Mouse (Mus musculus): Measurements from ENCODE around the gene Pgap2. TPM values are rescaled to one million over a fixed set of nuclear protein-coding genes. Genes with fewer than 3 reads are reported as not detected.

The Pgap2 gene
- total and polyA plus RNA-seq, 3 experiments: 21.1 to 91.1 TPM; not detected in 1

DNA sequence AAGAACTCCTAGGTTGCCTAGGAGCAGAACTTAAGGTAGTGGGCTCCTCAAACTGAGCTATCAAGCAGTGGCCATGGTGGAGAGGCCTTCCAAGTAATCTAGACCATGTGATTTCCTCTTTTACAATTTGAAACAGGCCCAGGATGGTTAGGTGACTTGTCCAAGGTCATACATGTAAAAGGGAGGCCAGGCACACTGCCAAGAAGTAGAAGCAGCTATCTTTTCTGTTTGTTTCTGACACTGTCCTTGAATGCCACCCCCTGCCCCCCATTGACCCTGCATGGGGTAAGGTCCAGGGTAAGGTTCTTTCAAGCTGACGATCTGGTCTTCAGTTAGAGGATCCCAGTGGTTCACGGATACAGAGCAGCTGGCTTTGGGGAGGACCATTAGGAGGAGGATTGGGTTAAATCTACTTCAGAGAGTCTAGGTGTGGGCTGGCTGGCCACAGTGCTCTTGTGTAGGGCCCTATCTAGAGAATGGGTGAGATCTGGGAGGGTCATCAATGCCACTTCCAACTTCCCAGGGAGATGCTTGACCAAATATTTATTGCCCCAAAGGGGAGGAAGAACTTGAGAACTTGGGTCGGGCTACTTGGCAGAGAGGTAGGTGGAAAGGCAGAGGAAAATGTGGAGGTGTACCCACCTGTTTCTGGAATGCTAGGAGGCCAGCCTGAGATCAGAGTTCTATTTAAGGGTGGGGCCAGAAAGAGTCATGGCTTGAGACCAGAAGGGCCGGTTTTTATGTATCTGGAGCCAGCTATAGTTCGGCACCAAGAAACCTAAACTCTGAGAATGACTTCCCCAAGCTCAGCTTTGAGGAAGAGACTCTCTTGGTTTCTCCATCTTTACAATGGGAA is 14.1 kb downstream of the Pgap2 start:
- Histone ChIP-seq H3K4me1 (ENCODE audit: control insufficient read depth in 1 of 2, insufficient read depth in 2 of 2, low read length in 2 of 2) (peaks cover 0 to 9% of the 10 kb centered on the region in 2 experiments; a peak in 2 of 4 replicates), H3K36me3 (ENCODE audit: control insufficient read depth in 1 of 2, insufficient read depth in 2 of 2, low read length in 2 of 2) (peaks cover 0 to 9% of the 10 kb centered on the region in 2 experiments; a peak in 2 of 4 replicates), H3K27me3 (ENCODE audit: control insufficient read depth in 1 of 2, insufficient read depth in 2 of 2, low read length in 2 of 2) (no peaks in the 10 kb centered on the region), H3K9ac (ENCODE audit: control insufficient read depth, low read depth, low read length, poor library complexity, severe bottlenecking) (peak overlapping the region; percentile 89), H3K79me2 (ENCODE audit: control insufficient read depth, insufficient read depth, low read length, poor library complexity) (peaks cover 3% of the 10 kb centered on the region), H3K27ac (ENCODE audit: control insufficient read depth, low read depth, low read length) (peak overlapping the region; percentile 49), H3K4me3 (ENCODE audit: control insufficient read depth in 1 of 2, insufficient read depth in 1 of 2, low read depth in 2 of 2, low read length in 2 of 2) (peak overlapping the region; percentile 87 to 90; a peak in 3 of 4 replicates), H3K9me3 (replicated peaks; ENCODE audit: insufficient read depth, low read length) (no peaks in the 10 kb centered on the region)
- peak; percentile 84 for DNase-seq (ENCODE audit: low read depth, low spot score)
- no peak for TF ChIP-seq ZKSCAN1 (IDR thresholded peaks at IDR 0.05; ENCODE audit: low read depth, low read length)
- no peak for TF ChIP-seq JUND (IDR thresholded peaks at IDR 0.05; ENCODE audit: low read depth, low read length)
- TF ChIP-seq USF1 (IDR thresholded peaks at IDR 0.05; ENCODE audit: low read depth, low read length): peak; percentile 78
- TF ChIP-seq EP300 (IDR thresholded peaks at IDR 0.05; ENCODE audit: low read depth in 1 of 2, low read length in 2 of 2): 0 out of 4 replicates have a peak, but pooled peaks of 1 of the 2 experiments have one; percentile 12
- peak; percentile 33 for TF ChIP-seq MAX (IDR thresholded peaks at IDR 0.05; ENCODE audit: low read length)
- peak; percentile 40; the same call in 1 of the 2 replicates for TF ChIP-seq MYC (IDR thresholded peaks at IDR 0.05; ENCODE audit: low read depth, low read length)
- TF ChIP-seq CHD1 (IDR thresholded peaks at IDR 0.05; ENCODE audit: low read depth, low read length): no peak

DNA sequence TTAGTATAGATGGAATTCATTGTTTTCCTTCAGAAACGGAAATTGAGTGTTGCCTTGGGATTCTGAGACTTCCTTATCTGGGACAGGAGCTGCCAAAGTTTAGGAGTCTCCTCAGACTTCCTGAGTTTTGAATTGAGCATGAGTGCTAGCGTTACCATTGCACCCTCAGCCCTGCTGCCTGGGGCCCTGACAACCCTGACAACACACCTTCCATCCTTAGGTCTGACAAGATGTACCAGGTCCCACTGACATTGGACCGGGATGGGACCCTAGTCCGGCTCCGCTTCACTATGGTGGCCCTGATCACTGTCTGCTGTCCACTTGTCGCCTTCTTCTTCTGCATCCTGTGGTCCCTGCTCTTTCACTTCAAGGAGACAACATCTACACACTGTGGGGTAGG is 16.0 kb downstream of the Pgap2 start:
- H3K79me2 ChIP-seq (ENCODE audit: control insufficient read depth, insufficient read depth, low read length, poor library complexity): peaks cover 3% of the 10 kb centered on the region
- peaks cover 0 to 9% of the 10 kb centered on the region in 2 experiments; a peak in 2 of 4 replicates for H3K4me1 ChIP-seq (ENCODE audit: control insufficient read depth in 1 of 2, insufficient read depth in 2 of 2, low read length in 2 of 2)
- no peaks in the 10 kb centered on the region for H3K9me3 ChIP-seq (replicated peaks; ENCODE audit: insufficient read depth, low read length)
- DNase-seq (ENCODE audit: low read depth, low spot score): no peak
- H3K27me3 ChIP-seq (ENCODE audit: control insufficient read depth in 1 of 2, insufficient read depth in 2 of 2, low read length in 2 of 2): no peaks in the 10 kb centered on the region
- no peak overlapping the region for H3K4me3 ChIP-seq (ENCODE audit: control insufficient read depth in 1 of 2, insufficient read depth in 1 of 2, low read depth in 2 of 2, low read length in 2 of 2)
- no peak overlapping the region for H3K27ac ChIP-seq (ENCODE audit: control insufficient read depth, low read depth, low read length)
- no peak for TF ChIP-seq POLR2AphosphoS2 (IDR thresholded peaks at IDR 0.05; ENCODE audit: low read length)
- TF ChIP-seq NELFE (IDR thresholded peaks at IDR 0.05; ENCODE audit: low read depth, low read length): no peak
- TF ChIP-seq GABPA (IDR thresholded peaks at IDR 0.05; ENCODE audit: low read depth, low read length): no peak
- TF ChIP-seq ETS1 (IDR thresholded peaks at IDR 0.05; ENCODE audit: low read depth, low read length): no peak
- no peak for TF ChIP-seq ZMIZ1 (IDR thresholded peaks at IDR 0.05; ENCODE audit: low read depth, low read length)
- no peak for TF ChIP-seq KAT2A (conservative IDR thresholded peaks at IDR 0.05; ENCODE audit: low read depth, low read length)
- TF ChIP-seq POLR2AphosphoS5 (IDR thresholded peaks at IDR 0.05; ENCODE audit: borderline replicate concordance, low read depth, low read length): no peak
- TF ChIP-seq CHD2 (IDR thresholded peaks at IDR 0.05; ENCODE audit: low read length): no peak
- TF ChIP-seq E2F4 (IDR thresholded peaks at IDR 0.05; ENCODE audit: borderline replicate concordance, low read depth, low read length): no peak
- no peak for TF ChIP-seq UBTF (IDR thresholded peaks at IDR 0.05; ENCODE audit: borderline replicate concordance, insufficient read depth, low read depth, low read length)
- no peak for TF ChIP-seq USF1 (IDR thresholded peaks at IDR 0.05; ENCODE audit: low read depth, low read length)
- TF ChIP-seq MYB (IDR thresholded peaks at IDR 0.05; ENCODE audit: low read depth, low read length): no peak
- no peak for TF ChIP-seq CHD1 (IDR thresholded peaks at IDR 0.05; ENCODE audit: low read depth, low read length)
- TF ChIP-seq POLR2A (IDR thresholded peaks at IDR 0.05; ENCODE audit: control insufficient read depth in 1 of 2, insufficient read depth in 1 of 2, low read depth in 1 of 2, low read length in 2 of 2, poor library complexity in 1 of 2): no peak
- TF ChIP-seq TBP (IDR thresholded peaks at IDR 0.05; ENCODE audit: low read depth, low read length): no peak
- TF ChIP-seq RAD21 (IDR thresholded peaks at IDR 0.05; ENCODE audit: low read depth, low read length): no peak
- no peak for TF ChIP-seq JUND (IDR thresholded peaks at IDR 0.05; ENCODE audit: low read depth, low read length)
- no peak overlapping the region for H3K9ac ChIP-seq (ENCODE audit: control insufficient read depth, low read depth, low read length, poor library complexity, severe bottlenecking)
- H3K36me3 ChIP-seq (ENCODE audit: control insufficient read depth in 1 of 2, insufficient read depth in 2 of 2, low read length in 2 of 2): peaks cover 0 to 9% of the 10 kb centered on the region in 2 experiments; a peak in 2 of 4 replicates
